Mouse (Mus musculus): ENCODE data around the gene Gm13696. TPM values are rescaled to one million over a fixed set of nuclear protein-coding genes. Genes with fewer than 3 reads are reported as not detected.

Gene Gm13696
- total RNA-seq, 2 experiments from 2014 or later: 1.6 to 1.7 TPM

- no peak for DNase-seq (ENCODE audit: extremely low spot score in 1 of 2, low spot score in 1 of 2)
Observed at GRCm38 (mm10) chr2:84023319-84023718, 50.4 kb downstream of the Gm13696 start.

Other genes with a start within 250 kb of the Gm13696 start
- 10 to 100 TPM; 47.7 to 56.4 TPM for gene Itgav, start 248.7 kb upstream of the Gm13696 start, total RNA-seq (2021)
- 100 to 1,000 TPM; 200 to 203 TPM for gene Fam171b, start 160.5 kb upstream of the Gm13696 start, total RNA-seq (2021)
- gene Zswim2, start 31.9 kb upstream of the Gm13696 start, total RNA-seq (2021): not detected
- 1 to 10 TPM; 1.6 to 1.7 TPM for gene Gm13698, start 17.4 kb upstream of the Gm13696 start, total RNA-seq (2021)
- gene Gm13693, start 11.6 kb upstream of the Gm13696 start, total RNA-seq (2021): 1 to 10 TPM; 1.6 to 1.7 TPM
- not detected for gene Gm13695, start 5.8 kb upstream of the Gm13696 start, total RNA-seq (2021)
- 1 to 10 TPM; 1.6 to 1.7 TPM for gene Gm13694, start 5.8 kb downstream of the Gm13696 start, total RNA-seq (2021)
- gene Gm13697, start 11.6 kb downstream of the Gm13696 start, total RNA-seq (2021): 1 to 10 TPM; 1.6 to 1.7 TPM
- gene Gm13691, start 17.4 kb downstream of the Gm13696 start, total RNA-seq (2021): 1 to 10 TPM; 1.6 to 1.7 TPM

All from layer of hippocampus, postnatal 25 days (tissue).